ENCODE assay signal across 17 mouse cellular contexts in the genomic region with DNA sequence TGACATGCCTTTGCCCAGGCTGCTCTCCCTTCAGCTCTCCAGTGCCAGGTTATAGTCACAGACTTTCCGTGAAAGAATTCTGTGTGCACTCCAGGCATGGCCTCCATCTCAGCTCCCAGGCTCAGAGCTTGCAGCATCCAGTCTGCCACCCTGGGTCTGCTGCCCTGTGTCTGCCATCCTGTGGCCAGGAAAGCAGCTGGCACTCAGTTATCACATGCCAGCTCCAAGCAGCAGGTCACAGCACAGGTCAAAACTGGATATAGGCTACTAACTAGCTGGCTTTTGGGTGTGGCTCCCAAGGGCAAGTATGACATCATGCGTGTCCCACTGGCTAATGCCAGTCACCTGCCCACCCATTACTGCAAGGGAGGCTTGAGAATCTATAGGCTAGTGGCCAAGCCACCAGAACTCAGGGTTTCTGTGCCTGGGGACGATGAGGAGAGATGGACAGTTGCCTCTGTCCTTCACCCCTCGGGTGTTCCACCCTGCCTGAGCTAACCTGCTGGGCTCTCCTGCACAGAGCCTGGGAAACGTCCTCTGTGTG.
"Had no signal": no experiment of that assay in that cellular context is flagged by ENCODE, and none has a peak within 500 bp of the region (broad histone marks: within the 10 kb centered on the region; RNA-seq: fewer than 3 reads in every experiment).

No protein-coding gene starts in this region.

- H3K4me1 ChIP-seq: liver, embryonic 13.5 days; lung, embryonic 15.5 days; midbrain, embryonic 12.5 days; stomach, embryonic 15.5 days had no signal

- H3K9ac ChIP-seq: limb, embryonic 12.5 days; liver, embryonic 13.5 days; liver, postnatal 0 days; lung, embryonic 15.5 days; midbrain, embryonic 12.5 days; neural tube, embryonic 13.5 days; stomach, embryonic 15.5 days had no signal

- H3K4me2 ChIP-seq: limb, embryonic 12.5 days; liver, embryonic 13.5 days; lung, embryonic 15.5 days; midbrain, embryonic 12.5 days; neural tube, embryonic 13.5 days; stomach, embryonic 15.5 days had no signal

- H3K27ac ChIP-seq: limb, embryonic 12.5 days; liver, embryonic 13.5 days; lung, embryonic 15.5 days; macrophage; midbrain, embryonic 12.5 days; neural tube, embryonic 13.5 days; stomach, embryonic 15.5 days had no signal

- H3K4me3 ChIP-seq: left cerebral cortex, adult 2 months; limb, embryonic 12.5 days; liver, embryonic 13.5 days; lung, embryonic 15.5 days; megakaryocyte, embryonic 14.5 days; midbrain, embryonic 12.5 days; neural tube, embryonic 13.5 days; stomach, embryonic 15.5 days had no signal

- H3K9me3 ChIP-seq: limb, embryonic 12.5 days; liver, embryonic 13.5 days; lung, embryonic 15.5 days; megakaryocyte, embryonic 14.5 days; midbrain, embryonic 12.5 days; neural tube, embryonic 13.5 days; stomach, embryonic 15.5 days had no signal

- ATAC-seq: liver, postnatal 0 days had no signal

- H3K27me3 ChIP-seq: liver, embryonic 13.5 days; lung, embryonic 15.5 days; neural tube, embryonic 13.5 days; stomach, embryonic 15.5 days had no signal

- H3K36me3 ChIP-seq: limb, embryonic 12.5 days; liver, embryonic 13.5 days; lung, embryonic 15.5 days; midbrain, embryonic 12.5 days; neural tube, embryonic 13.5 days; stomach, embryonic 15.5 days had no signal

- DNase-seq: kidney, postnatal 10 days; liver; liver, embryonic 13.5 days; liver, postnatal 0 days; lung, postnatal 14 days; retina, postnatal 1 day; right cerebral cortex, postnatal 4 days; thymus, adult 2 months; thymus, postnatal 25 days had no signal
